Mouse (Mus musculus): ENCODE measurements around the gene Hhat.

The Hhat gene

GRCm38 (mm10) chr1:192650586-192650985 lies 120.4 kb downstream of the Hhat start:
- no peak for DNase-seq (ENCODE audit: low spot score)

GRCm38 (mm10) chr1:192650023-192650422 lies 121.0 kb downstream of the Hhat start:
- no peak for DNase-seq (ENCODE audit: low spot score)

- DNase-seq (ENCODE audit: low spot score): no peak
Observed at GRCm38 (mm10) chr1:192649233-192649632, 121.8 kb downstream of the Hhat start.

- DNase-seq (ENCODE audit: low spot score): no peak
Observed at GRCm38 (mm10) chr1:192647361-192647760, 123.7 kb downstream of the Hhat start.

- no peak for DNase-seq (ENCODE audit: low spot score)
Observed at GRCm38 (mm10) chr1:192642126-192642525, 128.9 kb downstream of the Hhat start.

- no peak for DNase-seq (ENCODE audit: low spot score)
Observed at GRCm38 (mm10) chr1:192639175-192639574, 131.8 kb downstream of the Hhat start.

- no peak for DNase-seq (ENCODE audit: low spot score)
Observed at GRCm38 (mm10) chr1:192621843-192622242, 149.2 kb downstream of the Hhat start.

- DNase-seq (ENCODE audit: low spot score): no peak
Observed at GRCm38 (mm10) chr1:192613271-192613670, 157.8 kb downstream of the Hhat start.

- no peak for DNase-seq (ENCODE audit: low spot score)
Observed at GRCm38 (mm10) chr1:192611996-192612739, 158.9 kb downstream of the Hhat start.

- DNase-seq (ENCODE audit: low spot score): no peak
Observed at GRCm38 (mm10) chr1:192606876-192607275, 164.1 kb downstream of the Hhat start.

GRCm38 (mm10) chr1:192604413-192604812 lies 166.6 kb downstream of the Hhat start:
- DNase-seq (ENCODE audit: low spot score): no peak

GRCm38 (mm10) chr1:192603556-192603955 lies 167.5 kb downstream of the Hhat start:
- DNase-seq (ENCODE audit: low spot score): no peak

- no peak for DNase-seq (ENCODE audit: low spot score)
Observed at GRCm38 (mm10) chr1:192601206-192601605, 169.8 kb downstream of the Hhat start.

- DNase-seq (ENCODE audit: low spot score): no peak
Observed at GRCm38 (mm10) chr1:192599746-192600145, 171.3 kb downstream of the Hhat start.

GRCm38 (mm10) chr1:192598380-192598779 lies 172.6 kb downstream of the Hhat start:
- DNase-seq (ENCODE audit: low spot score): peak; percentile 72

GRCm38 (mm10) chr1:192595426-192595825 lies 175.6 kb downstream of the Hhat start:
- DNase-seq (ENCODE audit: low spot score): no peak

- no peak for DNase-seq (ENCODE audit: low spot score)
Observed at GRCm38 (mm10) chr1:192593492-192593891, 177.5 kb downstream of the Hhat start.

GRCm38 (mm10) chr1:192587451-192587850 lies 183.6 kb downstream of the Hhat start:
- DNase-seq (ENCODE audit: low spot score): no peak

GRCm38 (mm10) chr1:192585289-192585688 lies 185.7 kb downstream of the Hhat start:
- no peak for DNase-seq (ENCODE audit: low spot score)

GRCm38 (mm10) chr1:192582921-192583320 lies 188.1 kb downstream of the Hhat start:
- no peak for DNase-seq (ENCODE audit: low spot score)

- no peak for DNase-seq (ENCODE audit: low spot score)
Observed at GRCm38 (mm10) chr1:192564691-192565090, 206.3 kb downstream of the Hhat start.

GRCm38 (mm10) chr1:192559341-192559740 lies 211.7 kb downstream of the Hhat start:
- no peak for DNase-seq (ENCODE audit: low spot score)

- no peak for DNase-seq (ENCODE audit: low spot score)
Observed at GRCm38 (mm10) chr1:192557978-192558594, 212.9 kb downstream of the Hhat start.

GRCm38 (mm10) chr1:192555516-192555915 lies 215.5 kb downstream of the Hhat start:
- no peak for DNase-seq (ENCODE audit: low spot score)

All from ovary, postnatal 14 days (tissue).